Mouse (Mus musculus): Measurements from ENCODE around the gene Gtdc1. TPM values are rescaled to one million over a fixed set of nuclear protein-coding genes. Genes with fewer than 3 reads are reported as not detected.

Gene Gtdc1
- 11.7 and 13.2 TPM in 2 replicates for polyA plus RNA-seq (2015; fragmentation: Nextera tagmentation; extraction: Ambion mirVana)

GRCm38 (mm10) chr2:44927482-44927811, at the start of gene Gtdc1:
Gtdc1 (minus strand) TSS chr2:44927657.
- Histone ChIP-seq H3K4me2 (ENCODE audit: low read depth, low read length) (peak within 1 kb of the TSS; percentile 88), H3K4me1 (replicated peaks; ENCODE audit: control insufficient read depth, insufficient read depth, low read length) (peaks cover 2% of the 10 kb centered on the region; the same call in 1 of the 2 replicates), H3K9me3 (ENCODE audit: control insufficient read depth, low read length) (no peaks in the 10 kb centered on the region), H3K9ac (ENCODE audit: low read length) (peak within 1 kb of the TSS; percentile 95), H3K27me3 (ENCODE audit: control insufficient read depth, insufficient read depth, low read depth, low read length) (no peaks in the 10 kb centered on the region), H3K4me3 (ENCODE audit: low read length) (peak within 1 kb of the TSS; percentile 93), H3K36me3 (ENCODE audit: control insufficient read depth, insufficient read depth, low read length) (no peaks in the 10 kb centered on the region), H3K27ac (ENCODE audit: low read length) (peak within 1 kb of the TSS; percentile 98)
- peak; percentile 57; the same call in 1 of the 2 replicates for ATAC-seq (ENCODE audit: low read depth)
- WGBS: 1% methylated on average over 22 of the region's 27 CpGs

GRCm38 (mm10) chr2:44977051-44977450, 49.6 kb upstream of the Gtdc1 start:
- Histone ChIP-seq H3K9me3 (ENCODE audit: control insufficient read depth, low read length) (no peaks in the 10 kb centered on the region), H3K27me3 (ENCODE audit: control insufficient read depth, insufficient read depth, low read depth, low read length) (no peaks in the 10 kb centered on the region), H3K4me3 (ENCODE audit: low read length) (no peak overlapping the region), H3K4me2 (ENCODE audit: low read depth, low read length) (no peak overlapping the region), H3K36me3 (ENCODE audit: control insufficient read depth, insufficient read depth, low read length) (no peaks in the 10 kb centered on the region), H3K9ac (ENCODE audit: low read length) (no peak overlapping the region), H3K4me1 (replicated peaks; ENCODE audit: control insufficient read depth, insufficient read depth, low read length) (peaks cover 6% of the 10 kb centered on the region), H3K27ac (ENCODE audit: low read length) (no peak overlapping the region)
- WGBS: 62% methylated on average over 3 of the region's 3 CpGs
- no peak for ATAC-seq (ENCODE audit: low read depth)

DNA sequence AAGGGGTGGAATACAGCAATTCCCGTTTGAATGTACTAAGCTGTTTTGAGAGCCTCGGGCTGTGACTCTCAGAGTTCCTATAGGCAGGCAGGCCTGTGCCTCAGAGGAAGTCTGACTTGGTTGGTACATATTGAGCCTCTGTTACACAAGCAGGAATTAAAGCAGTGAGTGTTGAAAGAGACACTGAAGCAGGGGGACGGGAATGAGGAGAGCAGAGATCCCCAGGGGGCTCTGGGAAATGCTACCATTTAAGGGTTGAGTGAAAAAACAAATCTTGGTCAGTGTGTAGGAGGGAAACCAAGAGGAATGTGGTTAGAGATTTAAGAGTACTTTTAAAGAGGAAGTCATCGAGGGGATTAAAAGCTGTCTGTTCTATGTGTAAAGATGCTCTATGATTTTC, 49.0 kb upstream of the Gtdc1 start:
- peaks cover 6% of the 10 kb centered on the region for H3K4me1 ChIP-seq (replicated peaks; ENCODE audit: control insufficient read depth, insufficient read depth, low read length)
- no peak overlapping the region for H3K4me3 ChIP-seq (ENCODE audit: low read length)
- no peaks in the 10 kb centered on the region for H3K9me3 ChIP-seq (ENCODE audit: control insufficient read depth, low read length)
- H3K4me2 ChIP-seq (ENCODE audit: low read depth, low read length): no peak overlapping the region
- no peak overlapping the region for H3K27ac ChIP-seq (ENCODE audit: low read length)
- H3K27me3 ChIP-seq (ENCODE audit: control insufficient read depth, insufficient read depth, low read depth, low read length): no peaks in the 10 kb centered on the region
- H3K36me3 ChIP-seq (ENCODE audit: control insufficient read depth, insufficient read depth, low read length): no peaks in the 10 kb centered on the region
- H3K9ac ChIP-seq (ENCODE audit: low read length): no peak overlapping the region
- no peak for ATAC-seq (ENCODE audit: low read depth)
- WGBS: 41% methylated on average over 4 of the region's 4 CpGs

DNA sequence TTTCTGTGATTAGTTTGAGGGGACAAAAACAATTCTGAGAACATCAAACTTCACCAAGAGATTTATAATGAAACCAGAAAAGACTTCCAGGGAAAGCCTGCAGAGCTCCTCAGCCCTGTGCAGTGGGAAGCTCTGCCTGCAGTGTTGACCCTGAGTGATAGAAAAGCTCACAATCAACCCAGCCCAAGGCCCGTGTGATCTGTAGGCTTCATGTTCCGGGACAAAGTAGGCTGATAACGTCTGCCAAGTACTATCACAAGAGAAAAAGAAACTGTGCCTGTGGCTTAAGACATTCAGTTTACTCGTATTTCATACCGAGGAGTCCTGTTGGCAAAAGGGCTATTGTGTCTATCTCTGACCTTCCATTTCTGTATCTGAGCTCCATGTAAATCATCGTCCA, 46.4 kb upstream of the Gtdc1 start:
- no peak overlapping the region for H3K27ac ChIP-seq (ENCODE audit: low read length)
- H3K36me3 ChIP-seq (ENCODE audit: control insufficient read depth, insufficient read depth, low read length): no peaks in the 10 kb centered on the region
- ATAC-seq (ENCODE audit: low read depth): no peak
- no peak overlapping the region for H3K4me3 ChIP-seq (ENCODE audit: low read length)
- no peaks in the 10 kb centered on the region; the same call in none of the 2 replicates for H3K4me1 ChIP-seq (replicated peaks; ENCODE audit: control insufficient read depth, insufficient read depth, low read length)
- H3K4me2 ChIP-seq (ENCODE audit: low read depth, low read length): no peak overlapping the region
- no peaks in the 10 kb centered on the region for H3K27me3 ChIP-seq (ENCODE audit: control insufficient read depth, insufficient read depth, low read depth, low read length)
- 71% methylated on average over 6 of the region's 6 CpGs for WGBS
- no peak overlapping the region for H3K9ac ChIP-seq (ENCODE audit: low read length)
- no peaks in the 10 kb centered on the region for H3K9me3 ChIP-seq (ENCODE audit: control insufficient read depth, low read length)

GRCm38 (mm10) chr2:44970087-44970646, 42.7 kb upstream of the Gtdc1 start:
- Histone ChIP-seq H3K9me3 (ENCODE audit: control insufficient read depth, low read length) (no peaks in the 10 kb centered on the region), H3K4me1 (replicated peaks; ENCODE audit: control insufficient read depth, insufficient read depth, low read length) (no peaks in the 10 kb centered on the region), H3K27ac (ENCODE audit: low read length) (no peak overlapping the region), H3K36me3 (ENCODE audit: control insufficient read depth, insufficient read depth, low read length) (no peaks in the 10 kb centered on the region), H3K4me2 (ENCODE audit: low read depth, low read length) (no peak overlapping the region), H3K9ac (ENCODE audit: low read length) (no peak overlapping the region), H3K4me3 (ENCODE audit: low read length) (no peak overlapping the region), H3K27me3 (ENCODE audit: control insufficient read depth, insufficient read depth, low read depth, low read length) (no peaks in the 10 kb centered on the region)
- ATAC-seq (ENCODE audit: low read depth): no peak
- 87% methylated on average over 6 of the region's 6 CpGs for WGBS

GRCm38 (mm10) chr2:44969640-44970039, 42.2 kb upstream of the Gtdc1 start:
- H3K4me3 ChIP-seq (ENCODE audit: low read length): no peak overlapping the region
- no peaks in the 10 kb centered on the region for H3K4me1 ChIP-seq (replicated peaks; ENCODE audit: control insufficient read depth, insufficient read depth, low read length)
- H3K36me3 ChIP-seq (ENCODE audit: control insufficient read depth, insufficient read depth, low read length): no peaks in the 10 kb centered on the region
- H3K4me2 ChIP-seq (ENCODE audit: low read depth, low read length): no peak overlapping the region
- no peak overlapping the region for H3K27ac ChIP-seq (ENCODE audit: low read length)
- H3K27me3 ChIP-seq (ENCODE audit: control insufficient read depth, insufficient read depth, low read depth, low read length): no peaks in the 10 kb centered on the region
- no peak for ATAC-seq (ENCODE audit: low read depth)
- no peaks in the 10 kb centered on the region for H3K9me3 ChIP-seq (ENCODE audit: control insufficient read depth, low read length)
- H3K9ac ChIP-seq (ENCODE audit: low read length): no peak overlapping the region
- 92% methylated on average over 1 of the region's 1 CpGs for WGBS

DNA sequence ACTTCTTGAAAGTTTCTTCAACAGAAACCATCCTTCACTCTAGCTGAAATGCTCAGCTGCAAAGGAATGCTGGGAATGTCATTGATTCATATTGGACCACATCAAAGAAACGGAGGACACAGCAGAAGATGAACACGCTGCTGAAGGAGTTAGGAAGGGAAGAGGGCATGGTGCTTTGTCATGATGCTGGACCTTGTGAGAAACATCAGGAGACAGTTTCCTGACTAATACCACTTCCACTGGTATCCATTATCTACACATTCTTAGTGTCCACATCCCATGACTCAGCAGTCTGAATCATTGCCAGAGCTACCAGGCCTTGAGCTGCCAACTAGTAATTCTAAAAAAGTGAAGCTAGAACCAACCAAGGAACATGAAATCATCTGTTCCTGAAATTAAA, 41.8 kb upstream of the Gtdc1 start:
- H3K36me3 ChIP-seq (ENCODE audit: control insufficient read depth, insufficient read depth, low read length): no peaks in the 10 kb centered on the region
- H3K27ac ChIP-seq (ENCODE audit: low read length): no peak overlapping the region
- no peaks in the 10 kb centered on the region for H3K4me1 ChIP-seq (replicated peaks; ENCODE audit: control insufficient read depth, insufficient read depth, low read length)
- H3K9ac ChIP-seq (ENCODE audit: low read length): no peak overlapping the region
- WGBS: 48% methylated on average over 2 of the region's 2 CpGs
- ATAC-seq (ENCODE audit: low read depth): no peak
- H3K27me3 ChIP-seq (ENCODE audit: control insufficient read depth, insufficient read depth, low read depth, low read length): no peaks in the 10 kb centered on the region
- H3K4me2 ChIP-seq (ENCODE audit: low read depth, low read length): no peak overlapping the region
- H3K9me3 ChIP-seq (ENCODE audit: control insufficient read depth, low read length): no peaks in the 10 kb centered on the region
- no peak overlapping the region for H3K4me3 ChIP-seq (ENCODE audit: low read length)

GRCm38 (mm10) chr2:44965834-44966555, 38.5 kb upstream of the Gtdc1 start:
- H3K36me3 ChIP-seq (ENCODE audit: control insufficient read depth, insufficient read depth, low read length): no peaks in the 10 kb centered on the region
- no peaks in the 10 kb centered on the region for H3K4me1 ChIP-seq (replicated peaks; ENCODE audit: control insufficient read depth, insufficient read depth, low read length)
- ATAC-seq (ENCODE audit: low read depth): peak; percentile 53; the same call in 1 of the 2 replicates
- no peak overlapping the region for H3K9ac ChIP-seq (ENCODE audit: low read length)
- no peak overlapping the region for H3K4me3 ChIP-seq (ENCODE audit: low read length)
- no peaks in the 10 kb centered on the region for H3K9me3 ChIP-seq (ENCODE audit: control insufficient read depth, low read length)
- H3K27me3 ChIP-seq (ENCODE audit: control insufficient read depth, insufficient read depth, low read depth, low read length): no peaks in the 10 kb centered on the region
- 50% methylated on average over 2 of the region's 2 CpGs for WGBS
- H3K4me2 ChIP-seq (ENCODE audit: low read depth, low read length): no peak overlapping the region
- no peak overlapping the region for H3K27ac ChIP-seq (ENCODE audit: low read length)

DNA sequence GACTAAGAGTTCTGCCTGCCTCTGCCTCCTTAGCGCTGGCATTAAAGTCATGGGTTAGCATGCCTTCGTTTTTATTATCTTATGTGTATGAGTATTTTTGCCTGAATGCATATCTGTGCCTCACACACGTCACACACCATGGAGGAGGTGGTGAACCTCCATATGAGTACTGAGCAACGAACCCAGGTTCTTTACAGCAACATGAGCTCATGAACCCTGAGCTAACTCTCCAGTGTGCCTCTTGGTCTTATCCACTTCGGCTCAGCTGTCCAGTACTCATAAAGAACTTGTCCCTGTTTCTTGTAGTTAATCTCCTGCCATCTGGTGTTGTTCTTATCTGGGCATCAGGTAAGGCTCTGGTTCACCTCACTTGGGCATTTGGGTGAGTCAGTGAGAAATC, 35.2 kb upstream of the Gtdc1 start:
- Histone ChIP-seq H3K4me3 (ENCODE audit: low read length) (no peak overlapping the region), H3K4me1 (replicated peaks; ENCODE audit: control insufficient read depth, insufficient read depth, low read length) (no peaks in the 10 kb centered on the region), H3K9ac (ENCODE audit: low read length) (no peak overlapping the region), H3K9me3 (ENCODE audit: control insufficient read depth, low read length) (no peaks in the 10 kb centered on the region), H3K4me2 (ENCODE audit: low read depth, low read length) (no peak overlapping the region), H3K36me3 (ENCODE audit: control insufficient read depth, insufficient read depth, low read length) (no peaks in the 10 kb centered on the region), H3K27me3 (ENCODE audit: control insufficient read depth, insufficient read depth, low read depth, low read length) (no peaks in the 10 kb centered on the region), H3K27ac (ENCODE audit: low read length) (no peak overlapping the region)
- 91% methylated on average over 5 of the region's 5 CpGs for WGBS
- ATAC-seq (ENCODE audit: low read depth): no peak

Measured in lung, embryonic 16.5 days (tissue).